Mouse (Mus musculus) hindbrain, embryonic 13.5 days (tissue): ENCODE data around the gene Aldh1a3. TPM values are rescaled to one million over a fixed set of nuclear protein-coding genes. Genes with fewer than 3 reads are reported as not detected.

Source experiments
- ATAC-seq: fragments of 200-750 bp; cut with Nextera tagmentation; 2 replicates; pipeline ENCODE4 v1.8.0; 2017; ENCODE audit warnings: moderate TSS enrichment; ENCODE audit not compliant: low FRiP score
- H3K27ac ChIP-seq: fragments of 300-500 bp; sonication (generic); 2 replicates; pipeline ENCODE4 v1.5.1; 2015; ENCODE audit warnings: inconsistent platforms, mild to moderate bottlenecking, moderate library complexity
- H3K27me3 ChIP-seq: fragments of 300-500 bp; sonication (generic); 2 replicates; pipeline ENCODE4 v1.6.1; 2015; ENCODE audit warnings: mild to moderate bottlenecking, inconsistent platforms
- H3K36me3 ChIP-seq: fragments of 300-500 bp; sonication (generic); 2 replicates; pipeline ENCODE4 v1.6.1; 2015; ENCODE audit warnings: mild to moderate bottlenecking, inconsistent platforms
- H3K4me1 ChIP-seq: fragments of 300-500 bp; sonication (generic); replicated peaks from 2 replicates; pipeline ENCODE4 v1.6.1; 2015; ENCODE audit warnings: inconsistent platforms
- H3K4me2 ChIP-seq: fragments of 300-500 bp; sonication (generic); 2 replicates; pipeline ENCODE4 v1.6.1; 2015; ENCODE audit warnings: inconsistent platforms, mild to moderate bottlenecking, moderate library complexity
- H3K4me3 ChIP-seq: fragments of 300-500 bp; sonication (generic); 2 replicates; pipeline ENCODE4 v1.5.1; 2015; ENCODE audit warnings: mild to moderate bottlenecking, inconsistent platforms
- H3K9ac ChIP-seq: fragments of 300-500 bp; sonication (generic); 2 replicates; pipeline ENCODE4 v1.6.1; 2015; ENCODE audit warnings: mild to moderate bottlenecking, inconsistent platforms
- H3K9me3 ChIP-seq: fragments of 300-500 bp; sonication (generic); 2 replicates; pipeline ENCODE4 v1.6.1; 2016; ENCODE audit warnings: inconsistent platforms
- WGBS: fragments of 180-500 bp; shearing (Covaris S2); methylation state at CpG from one replicate; pipeline ENCODE4 v1.1.7; 2015; 5-methylcytosine and 5-hydroxymethylcytosine counted together
- polyA plus RNA-seq: library from polyadenylated mRNA; unstranded; fragments of >200 nt; fragmentation: Nextera tagmentation; extraction: Ambion mirVana; gene quantifications from 2 replicates; pipeline ENCODE4 v1.2.1, GENCODE M21; 2015

The Aldh1a3 gene
- polyA plus RNA-seq, 1 experiment from 2014 or later: 2.1 TPM

DNA sequence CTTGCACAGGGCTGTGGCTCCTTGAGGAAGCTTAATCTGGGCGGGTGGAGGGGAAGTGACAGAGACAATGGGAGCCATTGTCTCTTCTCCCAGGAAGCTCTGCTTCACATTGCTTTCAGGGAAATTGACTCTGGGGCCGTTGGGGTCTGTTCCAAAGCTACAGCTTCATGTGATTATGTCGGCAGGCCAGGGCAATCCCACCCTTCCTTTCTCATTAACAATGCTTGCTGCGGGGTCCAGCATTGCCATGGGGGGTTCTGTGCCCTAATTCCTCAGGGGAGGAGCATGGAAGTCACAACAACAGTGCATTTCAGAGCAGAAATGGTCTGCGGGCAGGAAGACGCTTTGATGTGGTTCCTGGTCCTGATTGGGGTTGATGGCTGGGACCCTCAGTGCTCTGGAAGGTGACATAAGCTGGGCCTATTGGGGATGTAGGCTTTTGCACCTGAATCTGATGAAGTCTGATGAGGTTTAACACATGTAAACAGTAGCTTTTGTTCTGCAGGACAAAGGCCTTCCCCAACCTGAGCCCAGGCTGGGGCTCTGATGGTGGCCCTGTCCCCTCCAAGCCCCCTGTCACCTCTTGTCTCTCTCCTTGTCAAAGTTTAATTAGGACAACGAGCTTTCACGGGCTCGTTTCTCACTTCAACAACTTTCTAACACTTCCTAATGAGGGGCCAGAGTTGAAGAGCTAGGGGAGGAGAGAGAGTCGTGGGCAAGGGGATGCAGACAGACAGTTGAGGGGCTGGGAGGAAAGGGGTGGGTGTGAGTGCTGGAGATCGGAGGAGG lies 18.0 kb upstream of the Aldh1a3 start:
- no peaks in the 10 kb centered on the region for H3K36me3 ChIP-seq
- H3K4me3 ChIP-seq: no peak overlapping the region
- peaks cover 4% of the 10 kb centered on the region; the same call in 1 of the 2 replicates for H3K27me3 ChIP-seq
- no peak overlapping the region for H3K27ac ChIP-seq
- H3K9me3 ChIP-seq: no peaks in the 10 kb centered on the region
- peaks cover 17% of the 10 kb centered on the region for H3K4me1 ChIP-seq
- ATAC-seq: no peak
- no peak overlapping the region for H3K4me2 ChIP-seq
- 28% methylated on average over 11 of the region's 11 CpGs for WGBS
- H3K9ac ChIP-seq: no peak overlapping the region

GRCm38 (mm10) chr7:66444706-66445105 lies 17.4 kb upstream of the Aldh1a3 start:
- ATAC-seq: no peak
- H3K9ac ChIP-seq: no peak overlapping the region
- no peaks in the 10 kb centered on the region for H3K36me3 ChIP-seq
- H3K27ac ChIP-seq: no peak overlapping the region
- 63% methylated on average over 5 of the region's 5 CpGs for WGBS
- no peaks in the 10 kb centered on the region for H3K9me3 ChIP-seq
- peaks cover 4% of the 10 kb centered on the region; the same call in 1 of the 2 replicates for H3K27me3 ChIP-seq
- no peak overlapping the region for H3K4me2 ChIP-seq
- H3K4me1 ChIP-seq: peaks cover 11% of the 10 kb centered on the region
- H3K4me3 ChIP-seq: no peak overlapping the region

- H3K9me3 ChIP-seq: no peaks in the 10 kb centered on the region
- no peak overlapping the region for H3K4me3 ChIP-seq
- no peak overlapping the region for H3K27ac ChIP-seq
- H3K27me3 ChIP-seq: no peaks in the 10 kb centered on the region
- no peak overlapping the region for H3K9ac ChIP-seq
- H3K36me3 ChIP-seq: no peaks in the 10 kb centered on the region
- H3K4me1 ChIP-seq: peaks cover 11% of the 10 kb centered on the region
- ATAC-seq: no peak
- no peak overlapping the region for H3K4me2 ChIP-seq
- 67% methylated on average over 15 of the region's 15 CpGs for WGBS
These were observed 15.4 kb upstream of the Aldh1a3 start for GRCm38 (mm10) chr7:66442501-66443369.

GRCm38 (mm10) chr7:66438787-66439669 lies 11.7 kb upstream of the Aldh1a3 start:
- Histone ChIP-seq H3K27me3 (no peaks in the 10 kb centered on the region), H3K9me3 (no peaks in the 10 kb centered on the region), H3K9ac (no peak overlapping the region), H3K4me3 (no peak overlapping the region), H3K4me1 (peaks cover 6% of the 10 kb centered on the region), H3K27ac (no peak overlapping the region), H3K36me3 (no peaks in the 10 kb centered on the region), H3K4me2 (no peak overlapping the region)
- ATAC-seq: no peak
- WGBS: 79% methylated on average over 12 of the region's 12 CpGs

DNA sequence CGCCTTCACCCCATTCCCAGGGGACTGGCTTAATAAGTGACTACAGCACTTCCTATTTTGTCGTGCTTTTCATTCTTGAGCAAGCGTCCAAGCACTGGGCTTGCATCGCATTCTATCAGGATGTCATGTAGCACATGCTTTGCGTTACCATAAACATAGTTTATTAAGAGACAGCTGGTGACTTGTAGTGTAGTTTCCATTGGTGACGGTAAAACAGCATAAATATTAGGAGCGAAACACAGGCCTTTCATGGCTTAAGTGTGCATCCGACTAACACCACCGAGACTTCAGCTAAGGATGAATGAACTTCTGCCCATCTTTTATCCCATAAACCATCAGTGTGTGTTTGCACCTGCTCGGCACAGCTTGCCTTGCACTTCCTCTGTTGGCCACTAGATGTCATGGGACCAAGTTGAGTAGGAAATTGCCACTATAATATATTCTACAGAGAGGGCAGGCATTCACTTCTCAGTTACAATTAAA lies 7.2 kb upstream of the Aldh1a3 start:
- Histone ChIP-seq H3K4me2 (no peak overlapping the region), H3K4me1 (no peaks in the 10 kb centered on the region), H3K9me3 (no peaks in the 10 kb centered on the region), H3K27ac (no peak overlapping the region), H3K36me3 (no peaks in the 10 kb centered on the region), H3K4me3 (no peak overlapping the region), H3K9ac (no peak overlapping the region), H3K27me3 (peaks cover 19% of the 10 kb centered on the region)
- no peak for ATAC-seq
- 48% methylated on average over 10 of the region's 10 CpGs for WGBS

GRCm38 (mm10) chr7:66427053-66427436 lies 272 bp downstream of the Aldh1a3 start:
- Histone ChIP-seq H3K9ac (peak overlapping the region; percentile 66), H3K4me1 (peaks cover 13% of the 10 kb centered on the region), H3K4me3 (peak overlapping the region; percentile 52), H3K27ac (no peak overlapping the region), H3K36me3 (no peaks in the 10 kb centered on the region), H3K4me2 (peak overlapping the region; percentile 92), H3K27me3 (peaks cover 82% of the 10 kb centered on the region), H3K9me3 (no peaks in the 10 kb centered on the region)
- ATAC-seq: peak; percentile 59
- under 1% methylated on average over 23 of the region's 23 CpGs for WGBS

DNA sequence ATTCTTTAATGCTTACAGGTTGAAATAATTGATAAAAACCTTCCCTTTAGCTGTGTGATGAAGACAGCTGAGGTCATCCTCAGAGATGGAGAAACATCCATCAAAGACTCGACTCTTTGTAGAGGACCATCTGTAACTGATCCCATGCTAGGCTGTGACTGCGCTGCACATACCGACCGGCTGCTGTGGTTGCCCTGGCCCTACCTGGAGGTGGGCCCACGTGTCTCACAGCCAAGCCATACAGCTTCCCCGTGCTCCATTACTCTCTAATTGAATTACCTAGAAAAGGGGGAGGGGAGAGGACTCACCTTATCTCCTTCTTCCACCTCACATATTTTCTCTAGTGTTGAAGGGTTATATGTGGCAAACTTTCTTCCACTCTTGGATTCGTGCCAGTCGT lies 5.4 kb downstream of the Aldh1a3 start:
- no peaks in the 10 kb centered on the region for H3K9me3 ChIP-seq

DNA sequence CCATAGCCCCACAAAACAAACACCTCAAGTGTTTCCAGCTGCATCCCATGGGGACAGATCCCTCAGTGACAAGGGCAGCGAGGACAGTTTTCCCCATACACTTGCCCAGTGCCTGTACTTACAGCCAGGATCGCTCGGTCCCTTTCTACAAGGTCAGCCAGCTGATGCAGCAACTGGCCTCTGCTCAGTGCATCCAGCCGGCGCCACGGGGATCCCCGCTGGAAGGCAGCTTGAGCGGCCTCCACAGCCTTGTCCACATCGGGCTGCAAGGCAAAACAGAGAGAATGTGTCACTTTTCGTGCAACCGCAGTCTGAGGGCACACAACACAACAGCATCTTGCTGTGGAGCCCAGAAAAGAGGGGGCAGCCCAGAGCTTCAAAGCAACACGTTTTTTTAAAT lies 8.3 kb downstream of the Aldh1a3 start:
- no peak overlapping the region for H3K9ac ChIP-seq
- no peaks in the 10 kb centered on the region for H3K9me3 ChIP-seq
- no peak overlapping the region for H3K4me3 ChIP-seq
- no peaks in the 10 kb centered on the region for H3K36me3 ChIP-seq
- peaks cover 18% of the 10 kb centered on the region for H3K27me3 ChIP-seq
- 59% methylated on average over 12 of the region's 12 CpGs for WGBS
- H3K4me2 ChIP-seq: no peak overlapping the region
- H3K4me1 ChIP-seq: no peaks in the 10 kb centered on the region
- no peak for ATAC-seq
- no peak overlapping the region for H3K27ac ChIP-seq

More for the DNA sequence above, 5.4 kb downstream of the Aldh1a3 start:
- H3K9ac ChIP-seq: no peak overlapping the region
- peaks cover 2% of the 10 kb centered on the region for H3K4me1 ChIP-seq
- H3K27ac ChIP-seq: no peak overlapping the region
- 77% methylated on average over 8 of the region's 8 CpGs for WGBS
- H3K4me3 ChIP-seq: no peak overlapping the region
- no peak overlapping the region for H3K4me2 ChIP-seq
- no peaks in the 10 kb centered on the region for H3K36me3 ChIP-seq
- ATAC-seq: no peak
- peaks cover 47% of the 10 kb centered on the region for H3K27me3 ChIP-seq

GRCm38 (mm10) chr7:66416829-66417228 lies 10.5 kb downstream of the Aldh1a3 start:
- H3K27ac ChIP-seq: no peak overlapping the region
- no peaks in the 10 kb centered on the region for H3K9me3 ChIP-seq
- no peaks in the 10 kb centered on the region for H3K36me3 ChIP-seq
- no peak overlapping the region for H3K4me2 ChIP-seq
- peaks cover 8% of the 10 kb centered on the region for H3K27me3 ChIP-seq
- H3K4me1 ChIP-seq: peaks cover 12% of the 10 kb centered on the region
- whole genome bisulfite sequencing: 90% methylated on average over 4 of the region's 4 CpGs
- ATAC-seq: no peak
- no peak overlapping the region for H3K4me3 ChIP-seq
- no peak overlapping the region for H3K9ac ChIP-seq

DNA sequence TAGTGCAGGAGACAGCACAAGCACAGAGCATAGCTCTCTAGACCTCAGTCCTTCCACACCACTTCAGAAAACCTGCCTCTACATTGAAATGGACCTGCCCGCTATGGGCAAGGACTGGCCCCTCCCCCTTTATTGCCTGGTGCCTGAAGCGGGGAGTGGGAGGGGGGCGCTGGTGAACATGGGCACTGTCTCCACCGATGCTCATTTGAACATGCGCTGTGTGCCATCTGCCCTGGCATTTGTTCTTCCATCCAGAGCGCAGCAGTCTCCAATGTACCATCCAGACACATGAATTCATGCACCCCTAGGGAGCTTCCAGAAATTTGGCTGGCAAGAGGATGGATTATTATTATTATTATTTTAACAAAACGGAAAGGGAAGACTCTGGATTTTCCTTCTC lies 14.2 kb downstream of the Aldh1a3 start:
- Histone ChIP-seq H3K27ac (peak overlapping the region; percentile 40; the same call in 1 of the 2 replicates), H3K9ac (no peak overlapping the region), H3K9me3 (no peaks in the 10 kb centered on the region), H3K36me3 (no peaks in the 10 kb centered on the region), H3K27me3 (0 out of 2 replicates have a peak, but pooled peaks cover 10% of the 10 kb centered on the region), H3K4me2 (no peak overlapping the region), H3K4me1 (peaks cover 12% of the 10 kb centered on the region), H3K4me3 (no peak overlapping the region)
- 63% methylated on average over 7 of the region's 7 CpGs for whole genome bisulfite sequencing
- ATAC-seq: peak; percentile 66; the same call in 1 of the 2 replicates

GRCm38 (mm10) chr7:66409433-66409832 lies 17.9 kb downstream of the Aldh1a3 start:
- Histone ChIP-seq H3K27ac (no peak overlapping the region), H3K27me3 (0 out of 2 replicates have a peak, but pooled peaks cover 10% of the 10 kb centered on the region), H3K9me3 (no peaks in the 10 kb centered on the region), H3K4me3 (no peak overlapping the region), H3K9ac (no peak overlapping the region), H3K4me1 (peaks cover 14% of the 10 kb centered on the region), H3K36me3 (no peaks in the 10 kb centered on the region), H3K4me2 (no peak overlapping the region)
- ATAC-seq: no peak
- WGBS: 65% methylated on average over 6 of the region's 6 CpGs
